30 mouse cellular contexts compared by ENCODE assay signal in the genomic region with DNA sequence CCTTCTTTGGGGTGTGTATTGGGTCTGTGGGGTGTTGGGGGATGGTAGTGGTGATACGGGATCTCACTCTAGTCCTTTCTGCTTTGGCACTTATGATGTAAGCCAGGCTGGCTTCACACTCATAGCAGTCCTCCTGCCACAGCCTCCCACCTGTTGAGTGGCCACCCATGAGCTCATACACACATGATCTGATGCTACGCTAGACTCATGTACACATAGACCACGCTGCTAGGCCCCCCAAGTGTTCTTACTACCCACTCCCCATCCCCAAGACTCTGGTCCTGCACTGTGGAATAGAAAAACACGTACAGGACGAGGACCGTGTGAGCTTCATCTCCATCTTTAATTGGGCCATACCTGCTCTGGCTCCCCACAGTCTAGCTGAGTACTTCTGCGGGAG. TPM values are rescaled to one million over a fixed set of nuclear protein-coding genes. Genes with fewer than 3 reads are reported as not detected.
DNase-seq lines count a peak whose midpoint lies in the region; ATAC-seq and TF ChIP-seq lines count a peak whose summit lies in the region.
"Had no signal": no experiment of that assay in that cellular context is flagged by ENCODE, and none has a peak within 500 bp of the region (broad histone marks: within the 10 kb centered on the region; RNA-seq: fewer than 3 reads in every experiment).

No protein-coding gene starts in this region.

- TF ChIP-seq CTCF in heart, adult 2 months (IDR thresholded peaks at IDR 0.05) = no peak
- TF ChIP-seq CTCF in liver, embryonic 14.5 days (IDR thresholded peaks at IDR 0.05; ENCODE audit: low read depth) = no peak

- no peaks in the 10 kb centered on the region for H3K9me3 ChIP-seq in heart, embryonic 15.5 days (replicated peaks)
- no peaks in the 10 kb centered on the region for H3K9me3 ChIP-seq in liver, embryonic 14.5 days (ENCODE audit: control insufficient read depth, low read length)
- H3K9me3 ChIP-seq in liver, embryonic 15.5 days (replicated peaks) = no peaks in the 10 kb centered on the region
- H3K9me3 ChIP-seq: forebrain, embryonic 10.5 days; hindbrain, embryonic 10.5 days; midbrain, embryonic 12.5 days; neural tube, embryonic 13.5 days had no signal

- peaks cover 11% of the 10 kb centered on the region for H3K4me1 ChIP-seq in heart, adult 2 months (ENCODE audit: control insufficient read depth, insufficient read depth, low read length)
- H3K4me1 ChIP-seq in heart, embryonic 15.5 days (replicated peaks) = peaks cover 52% of the 10 kb centered on the region
- H3K4me1 ChIP-seq in liver, embryonic 14.5 days (replicated peaks; ENCODE audit: control insufficient read depth in 2 of 2, insufficient read depth in 2 of 2, low read length in 1 of 2) = peaks cover 38 to 55% of the 10 kb centered on the region in 2 experiments
- H3K4me1 ChIP-seq in liver, embryonic 15.5 days (replicated peaks) = peaks cover 66% of the 10 kb centered on the region
- H3K4me1 ChIP-seq: midbrain, embryonic 12.5 days; neural tube, embryonic 13.5 days had no signal

- peak; percentile 90 for DNase-seq in heart, adult 11 months
- no peak for DNase-seq in heart, adult 2 months
- no peak for DNase-seq in heart, postnatal 4 days
- no peak for DNase-seq in liver, embryonic 14.5 days (ENCODE audit: low read depth in 3 of 3, low spot score in 3 of 3)
- DNase-seq in liver = no peak
- DNase-seq: kidney, adult 9 months; kidney, postnatal 36 days had no signal

- peak overlapping the region; percentile 59 for H3K4me2 ChIP-seq in heart, embryonic 15.5 days
- no peak overlapping the region for H3K4me2 ChIP-seq in liver, embryonic 14.5 days (ENCODE audit: low read depth)
- H3K4me2 ChIP-seq in liver, embryonic 15.5 days = no peak overlapping the region
- H3K4me2 ChIP-seq: midbrain, embryonic 12.5 days; neural tube, embryonic 13.5 days had no signal

- H3K27ac ChIP-seq in heart, adult 2 months = no peak overlapping the region; the same call in 1 of the 2 replicates
- H3K27ac ChIP-seq in heart, embryonic 15.5 days = no peak overlapping the region
- peak overlapping the region; percentile 48; the same call in 1 of the 2 replicates for H3K27ac ChIP-seq in liver, embryonic 14.5 days
- H3K27ac ChIP-seq in liver, embryonic 15.5 days (replicated peaks) = peak overlapping the region; percentile 96
- H3K27ac ChIP-seq: forebrain, embryonic 10.5 days; hindbrain, embryonic 10.5 days; hindbrain, postnatal 0 days; macrophage; midbrain, embryonic 12.5 days; neural tube, embryonic 13.5 days had no signal

- no peak for TF ChIP-seq EP300 in heart, adult 2 months (IDR thresholded peaks at IDR 0.05; ENCODE audit: insufficient read depth, low read depth, low read length)
- TF ChIP-seq EP300 in liver, embryonic 14.5 days (IDR thresholded peaks at IDR 0.05; ENCODE audit: low read depth) = no peak

- intact Hi-C loops in heart, adult 2 months (cut with DNase I) = no loop called here

- no peak overlapping the region for H3K4me3 ChIP-seq in heart, adult 2 months
- H3K4me3 ChIP-seq in heart, embryonic 15.5 days = peak overlapping the region; percentile 31
- H3K4me3 ChIP-seq in liver, embryonic 14.5 days (ENCODE audit: insufficient read depth in 1 of 2, low read depth in 2 of 2, low read length in 2 of 2) = no peak overlapping the region
- no peak overlapping the region for H3K4me3 ChIP-seq in liver, embryonic 15.5 days (replicated peaks)
- H3K4me3 ChIP-seq: forebrain, embryonic 10.5 days; hindbrain, embryonic 10.5 days; midbrain, embryonic 12.5 days; neural tube, embryonic 13.5 days had no signal

- no peak for ATAC-seq in heart, embryonic 15.5 days (replicated peaks; ENCODE audit: insufficient number of reproducible peaks, insufficient read depth, low FRiP score, low read depth)
- no peak for ATAC-seq in liver, embryonic 14.5 days (ENCODE audit: insufficient read depth)
- ATAC-seq in liver, embryonic 15.5 days (ENCODE audit: insufficient read depth) = no peak
- ATAC-seq: forebrain, embryonic 16.5 days; intestine, embryonic 16.5 days; lung, postnatal 0 days had no signal

- 70% methylated on average over 7 of the region's 7 CpGs for WGBS in heart, adult 2 months
- whole genome bisulfite sequencing in heart, embryonic 15.5 days = 75% methylated on average over 7 of the region's 7 CpGs
- 79% methylated on average over 7 of the region's 7 CpGs for WGBS in liver, embryonic 14.5 days (ENCODE audit: insufficient replicate concordance)
- 81% methylated on average over 7 of the region's 7 CpGs for WGBS in liver, embryonic 15.5 days (ENCODE audit: insufficient replicate concordance)

- no peaks in the 10 kb centered on the region for H3K79me2 ChIP-seq in heart, adult 2 months (replicated peaks; ENCODE audit: control insufficient read depth, insufficient read depth, low read length)

- peaks cover 7% of the 10 kb centered on the region for H3K36me3 ChIP-seq in heart, adult 2 months (ENCODE audit: control insufficient read depth, insufficient read depth, low read length)
- peaks cover 20% of the 10 kb centered on the region for H3K36me3 ChIP-seq in heart, embryonic 15.5 days
- no peaks in the 10 kb centered on the region for H3K36me3 ChIP-seq in liver, embryonic 14.5 days (replicated peaks; ENCODE audit: control insufficient read depth, insufficient read depth, low read depth)
- H3K36me3 ChIP-seq in liver, embryonic 15.5 days (replicated peaks) = peaks cover 4% of the 10 kb centered on the region; the same call in 1 of the 2 replicates
- H3K36me3 ChIP-seq: forebrain, embryonic 10.5 days; hindbrain, embryonic 10.5 days; midbrain, embryonic 12.5 days; neural tube, embryonic 13.5 days had no signal

- TF ChIP-seq POLR2A in heart, adult 2 months (IDR thresholded peaks at IDR 0.05; ENCODE audit: insufficient read depth, low read depth, low read length) = no peak

- H3K27me3 ChIP-seq in heart, adult 2 months (ENCODE audit: control insufficient read depth, insufficient read depth, low read length) = no peaks in the 10 kb centered on the region
- H3K27me3 ChIP-seq in heart, embryonic 15.5 days = no peaks in the 10 kb centered on the region
- no peaks in the 10 kb centered on the region for H3K27me3 ChIP-seq in liver, embryonic 14.5 days (ENCODE audit: control insufficient read depth, insufficient read depth, low read length)
- H3K27me3 ChIP-seq in liver, embryonic 15.5 days = no peaks in the 10 kb centered on the region
- H3K27me3 ChIP-seq: midbrain, embryonic 12.5 days; neural tube, embryonic 13.5 days; Patski had no signal

- H3K9ac ChIP-seq in heart, adult 2 months (ENCODE audit: low read depth, low read length) = no peak overlapping the region
- no peak overlapping the region for H3K9ac ChIP-seq in heart, embryonic 15.5 days
- no peak overlapping the region for H3K9ac ChIP-seq in liver, embryonic 14.5 days (replicated peaks)
- H3K9ac ChIP-seq in liver, embryonic 15.5 days = no peak overlapping the region
- H3K9ac ChIP-seq: midbrain, embryonic 12.5 days; neural tube, embryonic 13.5 days had no signal

RNA-seq across cellular contexts. Expression of a gene that starts 7.0 kb away (rescaled TPM):
- 100 to 1,000 TPM; 462 to 476 TPM for total RNA-seq in heart, adult 2 months (2021)
- 695 and 745 TPM in 2 replicates for polyA plus RNA-seq in heart, adult 2 months (2012; rRNA removed)
- 327 and 350 TPM in 2 replicates for polyA plus RNA-seq in heart, embryonic 15.5 days (2015; fragmentation: Nextera tagmentation; extraction: Ambion mirVana)
- total RNA-seq in heart, postnatal 4 days (2021) = 100 to 1,000 TPM; 764 to 831 TPM
- polyA plus RNA-seq in liver, embryonic 14.5 days (2012; rRNA removed) = 23.2 and 28.6 TPM in 2 replicates
- polyA plus RNA-seq in liver, embryonic 14.5 days (2014; fragmentation: Nextera tagmentation; extraction: Ambion mirVana) = 23.4 and 24.5 TPM in 2 replicates
- 22.8 and 23.6 TPM in 2 replicates for polyA plus RNA-seq in liver, embryonic 15.5 days (2015; fragmentation: Nextera tagmentation; extraction: Ambion mirVana)
- total RNA-seq: monocyte, adult 5-6 weeks had no signal
- polyA plus RNA-seq: macrophage had no signal

RNA-seq across cellular contexts. Expression of a gene that starts 22.2 kb away (rescaled TPM):
- total RNA-seq in heart, adult 2 months (2021) = not detected
- polyA plus RNA-seq in heart, adult 2 months (2012; rRNA removed) = not detected in 2 replicates
- 3.2 and 4.1 TPM in 2 replicates for polyA plus RNA-seq in heart, embryonic 15.5 days (2015; fragmentation: Nextera tagmentation; extraction: Ambion mirVana)
- total RNA-seq in heart, postnatal 4 days (2021) = 1 to 10 TPM; 1.1 to 1.6 TPM
- polyA plus RNA-seq in liver, embryonic 14.5 days (2012; rRNA removed) = not detected in 2 replicates
- polyA plus RNA-seq in liver, embryonic 14.5 days (2014; fragmentation: Nextera tagmentation; extraction: Ambion mirVana) = not detected in 2 replicates
- polyA plus RNA-seq in liver, embryonic 15.5 days (2015; fragmentation: Nextera tagmentation; extraction: Ambion mirVana) = not detected in 2 replicates
- total RNA-seq: adrenal gland, adult 18-20 months; common myeloid progenitor, adult 5-6 weeks; ES-E14; gastrocnemius, postnatal 14 days; hindbrain, postnatal 0 days; layer of hippocampus, postnatal 36 days; left cerebral cortex, postnatal 10 days; monocyte, adult 5-6 weeks had no signal
- polyA plus RNA-seq: forebrain, embryonic 10.5 days; forebrain, embryonic 16.5 days; hindbrain, embryonic 10.5 days; hindbrain, postnatal 0 days; limb, embryonic 11.5 days; liver, embryonic 16.5 days; lung, postnatal 0 days; macrophage; midbrain, embryonic 12.5 days; neural tube, embryonic 13.5 days; Patski; spleen, adult 2 months; testis, adult 2 months had no signal

RNA-seq across cellular contexts. Expression of a gene that starts 22.2 kb away (rescaled TPM):
- 100 to 1,000 TPM; 295 to 358 TPM for total RNA-seq in heart, adult 2 months (2021)
- polyA plus RNA-seq in heart, adult 2 months (2012; rRNA removed) = 190 and 221 TPM in 2 replicates
- polyA plus RNA-seq in heart, embryonic 15.5 days (2015; fragmentation: Nextera tagmentation; extraction: Ambion mirVana) = 224 and 350 TPM in 2 replicates
- total RNA-seq in heart, postnatal 4 days (2021) = 100 to 1,000 TPM; 203 to 222 TPM
- polyA plus RNA-seq in liver, embryonic 14.5 days (2012; rRNA removed) = 124 and 227 TPM in 2 replicates
- 351 and 369 TPM in 2 replicates for polyA plus RNA-seq in liver, embryonic 14.5 days (2014; fragmentation: Nextera tagmentation; extraction: Ambion mirVana)
- 202 and 255 TPM in 2 replicates for polyA plus RNA-seq in liver, embryonic 15.5 days (2015; fragmentation: Nextera tagmentation; extraction: Ambion mirVana)

RNA-seq across cellular contexts. Expression of a gene that starts 27.1 kb away (rescaled TPM):
- total RNA-seq in heart, adult 2 months (2021) = not detected
- 0.20 TPM in 1 of 2 replicates, not detected in the other for polyA plus RNA-seq in heart, adult 2 months (2012; rRNA removed)
- 0.10 and 0.13 TPM in 2 replicates for polyA plus RNA-seq in heart, embryonic 15.5 days (2015; fragmentation: Nextera tagmentation; extraction: Ambion mirVana)
- total RNA-seq in heart, postnatal 4 days (2021) = under 1 TPM in 1 of 2 experiments, not detected in 1; 0.09 TPM
- 0.01 TPM in 1 of 2 replicates, not detected in the other for polyA plus RNA-seq in liver, embryonic 14.5 days (2012; rRNA removed)
- polyA plus RNA-seq in liver, embryonic 14.5 days (2014; fragmentation: Nextera tagmentation; extraction: Ambion mirVana) = not detected in 2 replicates
- 0.03 and 0.05 TPM in 2 replicates for polyA plus RNA-seq in liver, embryonic 15.5 days (2015; fragmentation: Nextera tagmentation; extraction: Ambion mirVana)
- total RNA-seq: common myeloid progenitor, adult 5-6 weeks; gastrocnemius, postnatal 14 days; monocyte, adult 5-6 weeks had no signal
- polyA plus RNA-seq: macrophage had no signal

Comparison
In these comparisons a context has a peak if more than half of its experiments do, and no peak if none do; other contexts are left out.
1. H3K27ac ChIP-seq: peak in liver, embryonic 14.5 days (single experiment) and liver, embryonic 15.5 days (single experiment); none in heart, adult 2 months (single experiment) and heart, embryonic 15.5 days (single experiment).
2. RNA of a gene that starts 7.0 kb away (polyA plus RNA-seq): 695 to 745 TPM in heart, adult 2 months and 327 to 350 TPM in heart, embryonic 15.5 days; 23.2 to 28.6 TPM in liver, embryonic 14.5 days and 22.8 to 23.6 TPM in liver, embryonic 15.5 days; every median in the first group is over 10 times any median in the second.